Comparison of ENCODE assay signal across 8 mouse cellular contexts in the genomic region with DNA sequence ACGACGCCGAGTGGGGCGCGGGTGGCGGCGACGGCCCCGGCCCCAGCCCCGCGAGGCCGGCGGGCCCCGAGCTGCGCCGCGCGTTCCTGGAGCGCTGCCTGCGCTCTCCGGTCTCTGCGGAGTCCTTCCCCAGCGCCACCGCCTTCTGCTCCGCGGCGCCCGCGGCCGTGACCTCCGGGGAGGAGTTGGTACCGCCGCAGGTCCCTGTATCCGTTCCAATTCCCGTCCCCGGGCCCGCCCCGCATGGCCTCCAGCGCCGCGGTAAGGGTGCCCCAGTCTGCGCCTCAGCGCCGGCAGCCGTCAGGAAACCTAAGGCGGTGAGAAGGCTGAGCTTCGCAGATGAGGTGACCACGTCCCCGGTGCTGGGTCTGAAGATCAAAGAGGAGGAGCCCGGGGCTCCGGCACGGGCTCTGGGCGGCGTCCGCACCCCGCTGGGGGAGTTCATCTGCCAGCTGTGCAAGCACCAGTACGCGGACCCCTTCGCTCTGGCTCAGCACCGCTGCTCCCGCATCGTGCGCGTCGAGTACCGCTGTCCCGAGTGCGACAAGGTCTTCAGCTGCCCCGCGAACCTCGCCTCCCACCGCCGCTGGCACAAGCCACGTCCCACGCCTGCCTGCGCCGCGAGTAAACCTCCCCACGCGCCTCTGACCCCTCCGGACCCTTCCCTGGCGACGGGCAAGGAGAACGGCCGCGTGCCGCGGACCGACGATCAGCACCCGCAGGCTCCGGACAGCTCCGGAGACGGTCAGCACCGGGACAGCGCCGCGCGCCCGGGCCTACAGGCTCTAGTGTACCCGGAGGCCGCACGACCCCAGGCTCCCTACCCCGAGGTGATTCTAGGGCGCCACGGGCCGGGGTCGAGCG. TPM values are rescaled to one million over a fixed set of nuclear protein-coding genes. Genes with fewer than 3 reads are reported as not detected.
DNase-seq lines count a peak whose midpoint lies in the region; ATAC-seq and TF ChIP-seq lines count a peak whose summit lies in the region.

No protein-coding gene starts in this region.

- no peaks in the 10 kb centered on the region for H3K36me3 ChIP-seq in forebrain, embryonic 16.5 days (ENCODE audit: control insufficient read depth, insufficient read depth)
- H3K36me3 ChIP-seq in small intestine, adult 2 months (ENCODE audit: control insufficient read depth, insufficient read depth, low read length) = peaks cover 3% of the 10 kb centered on the region

- H3K27me3 ChIP-seq in forebrain, embryonic 16.5 days (replicated peaks; ENCODE audit: control insufficient read depth, insufficient read depth, low read length) = peaks cover 47% of the 10 kb centered on the region
- H3K27me3 ChIP-seq in small intestine, adult 2 months (ENCODE audit: control insufficient read depth, insufficient read depth, low read length) = peaks cover 27% of the 10 kb centered on the region

- DNase-seq in Muller cell, postnatal 12 days (ENCODE audit: inconsistent ontology term) = peak; percentile 77
- DNase-seq in adrenal gland, postnatal 25 days = peak; percentile 79
- peak; percentile 36 to 42 for DNase-seq in layer of hippocampus, postnatal 25 days (ENCODE audit: extremely low spot score in 1 of 2, low spot score in 1 of 2)

- TF ChIP-seq POLR2A in small intestine, adult 2 months (IDR thresholded peaks at IDR 0.05; ENCODE audit: low read depth, low read length) = no peak

- no peak overlapping the region for H3K27ac ChIP-seq in forebrain, embryonic 16.5 days (ENCODE audit: low read length)
- H3K27ac ChIP-seq in small intestine, adult 2 months (ENCODE audit: insufficient read depth, low read depth, low read length) = no peak overlapping the region

- peaks cover 24% of the 10 kb centered on the region for H3K4me1 ChIP-seq in forebrain, embryonic 16.5 days (replicated peaks; ENCODE audit: control insufficient read depth, insufficient read depth, low read length)
- peaks cover 12% of the 10 kb centered on the region for H3K4me1 ChIP-seq in small intestine, adult 2 months (ENCODE audit: control insufficient read depth, insufficient read depth, insufficient read length, low read length)

- WGBS in forebrain, embryonic 16.5 days = under 1% methylated on average over 91 of the region's 109 CpGs
- 2% methylated on average over 109 of the region's 109 CpGs for WGBS in small intestine, adult 2 months

- no peak for TF ChIP-seq CTCF in small intestine, adult 2 months (IDR thresholded peaks at IDR 0.05; ENCODE audit: extremely low read depth, insufficient read length, insufficient replicate concordance, low read depth, low read length)

- peak overlapping the region; percentile 93 for H3K4me2 ChIP-seq in forebrain, embryonic 16.5 days (ENCODE audit: low read length)

- no peaks in the 10 kb centered on the region for H3K9me3 ChIP-seq in forebrain, embryonic 16.5 days (ENCODE audit: control insufficient read depth, low read length)

- peak overlapping the region; percentile 57 for H3K4me3 ChIP-seq in forebrain, embryonic 16.5 days (replicated peaks; ENCODE audit: low read length)
- H3K4me3 ChIP-seq in small intestine, adult 2 months (ENCODE audit: low read depth, low read length) = peak overlapping the region; percentile 49

- peak overlapping the region; percentile 52 for H3K9ac ChIP-seq in forebrain, embryonic 16.5 days (replicated peaks; ENCODE audit: low read depth, low read length)

- ATAC-seq in forebrain, embryonic 16.5 days = peak; percentile 61
- peak; percentile 76 to 78; a peak in 3 of 4 replicates for ATAC-seq in hematopoietic stem cell, adult 5-6 weeks (replicated peaks in 1 of 2; ENCODE audit: insufficient read depth in 1 of 2, low FRiP score in 2 of 2, low TSS enrichment in 1 of 2, low read depth in 1 of 2, poor library complexity in 2 of 2, severe bottlenecking in 2 of 2)
- ATAC-seq in megakaryocyte progenitor cell, adult 5-6 weeks (replicated peaks; ENCODE audit: poor library complexity) = peak; percentile 94
- ATAC-seq in erythroid progenitor cell, adult 5-6 weeks (replicated peaks; ENCODE audit: low FRiP score, poor library complexity, severe bottlenecking) = no peak

RNA-seq across cellular contexts. Expression of gene Insm2, which starts 0.6 kb away (rescaled TPM):
- 0.67 and 1.9 TPM in 2 replicates for total RNA-seq in adrenal gland, postnatal 25 days (2021)
- polyA plus RNA-seq in forebrain, embryonic 16.5 days (2015; fragmentation: Nextera tagmentation; extraction: Ambion mirVana) = 1.6 and 1.7 TPM in 2 replicates
- total RNA-seq in hematopoietic stem cell, adult 5-6 weeks (2017) = not detected in 2 replicates
- under 1 TPM in 1 of 2 experiments, not detected in 1; 0.15 TPM for total RNA-seq in layer of hippocampus, postnatal 25 days (2021)
- total RNA-seq in megakaryocyte progenitor cell, adult 5-6 weeks (2015) = not detected in 2 replicates
- not detected in 2 replicates for total RNA-seq in megakaryocyte progenitor cell, adult 5-6 weeks (2017)
- not detected in 2 replicates for polyA plus RNA-seq in small intestine, adult 2 months (2012; rRNA removed)
- not detected in 2 replicates for total RNA-seq in erythroid progenitor cell, adult 5-6 weeks (2015; ENCODE audit: low replicate concordance)
- not detected in 2 replicates for total RNA-seq in erythroid progenitor cell, adult 5-6 weeks (2017; ENCODE audit: low replicate concordance)

RNA-seq across cellular contexts. Expression of gene Aldoart2, which starts 34.8 kb away (rescaled TPM):
- total RNA-seq in adrenal gland, postnatal 25 days (2021) = not detected in 2 replicates
- not detected in 2 replicates for polyA plus RNA-seq in forebrain, embryonic 16.5 days (2015; fragmentation: Nextera tagmentation; extraction: Ambion mirVana)
- not detected in 2 replicates for total RNA-seq in hematopoietic stem cell, adult 5-6 weeks (2017)
- total RNA-seq in layer of hippocampus, postnatal 25 days (2021) = under 1 TPM in 1 of 2 experiments, not detected in 1; 0.32 TPM
- total RNA-seq in megakaryocyte progenitor cell, adult 5-6 weeks (2015) = not detected in 2 replicates
- total RNA-seq in megakaryocyte progenitor cell, adult 5-6 weeks (2017) = not detected in 2 replicates
- polyA plus RNA-seq in small intestine, adult 2 months (2012; rRNA removed) = not detected in 2 replicates
- total RNA-seq in erythroid progenitor cell, adult 5-6 weeks (2015; ENCODE audit: low replicate concordance) = not detected in 2 replicates
- not detected in 2 replicates for total RNA-seq in erythroid progenitor cell, adult 5-6 weeks (2017; ENCODE audit: low replicate concordance)
